Mouse (Mus musculus) Muller cell, postnatal 12 days (primary cell): Measurements from ENCODE around the gene Gna11.

Experiments used
- DNase-seq: peaks from one replicate; pipeline ENCODE4 v3.0.0-alpha.2; 2015; ENCODE audit errors: inconsistent ontology term

The Gna11 gene

DNA sequence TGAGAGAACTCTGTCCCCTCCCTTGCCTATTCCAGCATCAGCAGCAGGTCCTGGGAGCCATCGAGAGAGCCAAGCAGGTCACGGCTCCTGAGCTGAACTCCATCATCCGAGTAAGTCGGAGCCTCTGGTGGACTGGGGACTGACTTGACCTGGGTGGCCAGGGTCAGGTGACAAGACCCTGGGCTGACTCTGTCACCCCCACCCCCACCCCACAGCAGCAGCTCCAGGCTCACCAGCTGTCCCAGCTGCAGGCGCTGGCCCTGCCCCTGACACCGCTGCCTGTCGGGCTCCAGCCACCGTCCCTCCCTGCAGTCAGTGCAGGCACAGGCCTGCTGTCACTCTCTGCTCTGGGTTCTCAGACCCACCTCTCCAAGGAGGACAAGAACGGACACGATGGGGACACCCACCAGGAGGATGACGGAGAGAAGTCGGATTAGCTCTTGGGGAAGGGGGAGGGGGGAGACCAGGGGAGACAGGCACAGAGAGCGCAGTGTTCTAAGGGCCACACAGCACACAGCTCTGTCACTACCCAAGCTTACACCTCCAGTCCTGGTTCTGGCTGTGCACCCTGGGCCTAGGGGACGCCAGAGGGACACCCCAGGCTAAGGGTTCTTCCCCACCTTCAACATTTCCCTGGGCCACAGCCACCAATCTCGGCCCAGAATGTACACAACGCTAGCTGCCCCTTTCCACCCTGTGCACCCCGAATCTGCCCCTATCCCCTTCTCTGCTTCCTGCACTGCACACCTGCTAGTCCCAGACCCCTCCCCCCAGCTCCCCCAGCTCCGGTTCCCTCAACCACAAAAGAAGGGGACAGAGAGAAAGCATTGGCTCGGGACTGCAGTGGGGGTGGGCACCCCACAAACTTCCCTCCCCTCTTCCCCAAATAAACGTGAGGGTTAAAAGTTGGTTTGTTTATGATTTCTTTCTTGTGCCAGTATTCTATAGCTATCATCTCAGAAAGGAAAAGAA, 20.6 kb upstream of the Gna11 start:
- no peak for DNase-seq

DNA sequence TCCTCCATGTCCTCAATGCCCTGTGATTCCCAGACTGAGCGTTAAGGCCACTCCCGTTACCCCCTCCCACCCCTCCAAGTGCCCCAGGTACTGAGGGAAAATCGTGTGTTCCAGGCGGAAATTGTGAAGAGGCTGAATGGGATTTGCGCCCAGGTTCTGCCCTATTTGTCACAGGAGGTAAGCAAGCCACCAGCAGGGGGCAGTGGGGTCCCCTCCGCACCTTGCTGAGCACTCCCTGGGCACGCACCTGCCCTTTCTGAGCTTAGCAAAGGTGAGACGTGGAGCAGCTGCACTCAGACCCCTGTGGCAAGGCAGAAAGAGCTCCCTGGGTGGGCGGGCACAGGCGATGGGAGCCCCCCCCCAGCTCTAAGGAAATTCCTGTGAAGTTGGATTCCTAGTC, 19.7 kb upstream of the Gna11 start:
- no peak for DNase-seq

- DNase-seq: peak; percentile 73
Observed at GRCm38 (mm10) chr10:81564216-81564615, 19.2 kb upstream of the Gna11 start.

DNA sequence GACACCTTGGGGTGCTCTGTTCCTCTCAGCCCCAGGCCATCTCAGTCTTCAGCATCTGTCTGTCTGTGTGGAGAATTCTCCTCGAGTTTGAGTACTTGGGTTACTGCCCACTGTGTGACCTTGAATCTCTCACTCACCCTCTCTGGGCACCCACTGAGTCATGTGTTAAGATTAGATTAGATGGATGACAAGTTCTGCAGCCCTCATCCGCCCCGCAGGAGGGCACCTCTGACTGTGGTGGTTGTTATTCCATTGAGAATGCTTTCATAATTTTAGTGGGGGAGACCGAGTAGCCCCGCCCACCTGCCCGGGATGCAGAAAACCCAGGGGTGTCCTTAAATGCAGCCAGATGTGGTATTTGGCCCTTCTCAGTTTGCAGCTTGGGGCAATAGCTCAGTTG, 18.5 kb upstream of the Gna11 start:
- DNase-seq: no peak

- DNase-seq: no peak
Observed at GRCm38 (mm10) chr10:81562411-81562810, 17.4 kb upstream of the Gna11 start.

DNA sequence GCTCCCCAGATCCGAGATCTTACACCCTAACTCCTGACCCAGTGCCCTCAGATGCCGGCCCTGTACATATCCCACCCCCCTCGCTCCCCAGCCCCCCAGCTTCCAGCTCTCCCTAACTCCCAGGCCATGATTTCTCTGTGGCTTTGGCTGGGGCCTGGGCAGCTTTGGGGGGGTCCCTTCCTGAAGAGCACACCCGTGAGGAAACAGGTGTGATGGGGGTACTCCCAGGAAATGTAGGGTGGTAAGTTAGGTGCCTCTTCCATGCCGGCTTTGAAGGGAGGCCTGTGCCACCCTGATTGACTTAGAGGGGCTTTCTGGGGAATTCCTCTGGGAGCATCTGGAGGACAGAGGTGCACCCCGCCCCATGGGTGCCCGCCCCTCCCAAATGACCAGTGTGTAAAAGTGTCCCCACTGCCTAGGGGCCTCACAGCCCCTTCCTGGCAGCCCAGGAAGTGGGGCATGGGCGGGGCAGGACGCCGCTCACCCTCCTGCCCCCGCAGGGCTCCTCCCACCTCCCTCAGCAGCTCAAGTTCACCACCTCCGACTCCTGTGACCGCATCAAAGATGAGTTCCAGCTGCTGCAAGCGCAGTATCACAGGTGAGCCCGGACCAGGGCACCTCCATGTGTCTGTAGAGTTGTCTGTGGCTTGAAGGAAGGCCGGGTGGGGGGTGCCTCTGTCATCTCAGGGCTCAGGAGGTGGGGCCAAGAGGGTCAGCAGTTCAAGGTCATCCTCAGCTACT, 15.9 kb upstream of the Gna11 start:
- no peak for DNase-seq

DNA sequence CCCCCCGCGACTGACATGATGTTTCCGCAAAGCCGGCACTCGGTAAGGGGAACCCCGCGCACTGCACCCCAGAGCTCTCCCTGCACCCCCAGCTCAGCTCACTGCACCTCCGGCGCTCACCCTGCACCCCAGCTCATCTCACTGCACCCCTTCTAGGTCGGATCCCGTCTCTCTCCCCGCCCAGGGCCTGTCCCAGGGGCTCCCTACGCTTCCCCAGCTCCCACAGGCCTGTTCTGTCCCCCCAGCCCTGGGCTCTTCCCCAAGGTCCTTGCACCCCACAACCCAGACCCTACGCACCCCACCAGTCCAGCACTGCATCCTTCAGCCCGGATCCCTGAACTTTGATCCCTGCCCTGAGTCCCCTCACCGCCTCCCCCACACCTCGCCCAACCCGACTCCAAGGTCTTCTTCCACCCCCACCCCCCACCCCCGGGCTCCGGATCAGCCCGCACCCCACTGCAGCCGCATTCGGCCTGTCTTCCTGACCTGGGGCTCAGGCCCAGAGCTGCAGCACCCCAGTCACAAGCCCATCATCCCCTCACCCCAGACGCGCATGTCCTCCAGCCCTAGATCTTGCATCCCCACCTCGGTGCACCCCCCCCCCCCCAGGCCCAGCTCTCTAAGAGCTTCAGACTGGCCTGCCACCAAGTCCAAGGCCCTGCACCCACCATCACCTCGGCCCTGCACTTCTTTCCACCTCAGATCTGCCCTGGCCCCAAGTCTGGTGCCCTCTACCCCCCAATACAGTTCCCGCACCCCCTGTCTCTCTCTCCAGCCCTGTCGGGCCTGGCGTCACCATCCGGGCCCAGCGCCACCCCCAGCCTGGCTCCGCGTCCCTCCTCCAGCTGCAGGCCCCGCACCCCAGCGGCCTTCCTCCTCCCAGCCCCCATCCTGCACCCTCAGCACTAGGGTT, 14.9 kb upstream of the Gna11 start:
- DNase-seq: peak; percentile 65

DNA sequence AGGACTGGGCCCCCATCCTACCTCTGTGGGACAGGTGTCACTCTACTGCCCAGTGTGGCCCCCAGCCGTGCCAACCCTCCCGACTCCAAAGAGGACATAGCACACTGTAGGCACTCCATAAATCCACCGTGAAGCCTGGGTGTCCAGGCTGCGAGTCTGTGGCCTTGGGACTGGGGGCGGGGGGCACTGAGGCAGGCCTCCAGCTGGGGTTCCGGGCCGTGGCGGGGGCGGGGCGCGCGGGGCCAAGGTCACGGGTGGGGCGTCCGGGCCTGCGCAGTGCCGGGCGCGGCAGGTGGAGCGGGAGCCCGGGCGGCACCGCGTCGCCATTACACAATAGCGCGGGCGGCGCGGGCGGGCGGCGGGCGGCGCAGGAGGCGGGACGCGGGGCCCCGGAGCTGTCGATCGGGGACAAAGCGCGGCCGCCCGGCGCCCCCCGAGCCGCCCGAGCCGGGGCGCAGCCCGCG, 14.2 kb upstream of the Gna11 start, which contains the start of gene Aes:
Gene Aes (plus strand): TSS at position 326 of the 464 bp plus-strand sequence.
- peak; percentile 69 for DNase-seq

DNA sequence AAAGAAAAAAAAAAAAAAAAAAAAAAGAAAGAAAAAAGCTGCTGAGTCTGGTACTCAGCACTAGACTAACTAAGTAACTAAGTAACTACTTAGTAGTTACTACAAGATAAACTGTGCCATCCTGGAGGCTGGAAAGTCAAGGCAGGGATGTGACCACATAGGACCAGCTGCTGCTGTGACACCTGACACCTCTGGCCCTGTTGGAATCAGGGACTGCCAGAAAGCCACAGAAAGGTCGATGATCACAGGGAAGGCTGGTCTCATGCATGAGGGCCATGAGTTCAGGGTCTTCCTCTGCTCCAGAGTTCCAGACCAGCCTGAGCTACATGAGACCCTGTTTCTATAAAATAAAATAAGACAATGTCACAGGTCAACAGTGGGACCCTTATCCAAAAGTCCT, 12.5 kb upstream of the Gna11 start:
- no peak for DNase-seq

GRCm38 (mm10) chr10:81556282-81556681, 11.3 kb upstream of the Gna11 start:
- no peak for DNase-seq

DNA sequence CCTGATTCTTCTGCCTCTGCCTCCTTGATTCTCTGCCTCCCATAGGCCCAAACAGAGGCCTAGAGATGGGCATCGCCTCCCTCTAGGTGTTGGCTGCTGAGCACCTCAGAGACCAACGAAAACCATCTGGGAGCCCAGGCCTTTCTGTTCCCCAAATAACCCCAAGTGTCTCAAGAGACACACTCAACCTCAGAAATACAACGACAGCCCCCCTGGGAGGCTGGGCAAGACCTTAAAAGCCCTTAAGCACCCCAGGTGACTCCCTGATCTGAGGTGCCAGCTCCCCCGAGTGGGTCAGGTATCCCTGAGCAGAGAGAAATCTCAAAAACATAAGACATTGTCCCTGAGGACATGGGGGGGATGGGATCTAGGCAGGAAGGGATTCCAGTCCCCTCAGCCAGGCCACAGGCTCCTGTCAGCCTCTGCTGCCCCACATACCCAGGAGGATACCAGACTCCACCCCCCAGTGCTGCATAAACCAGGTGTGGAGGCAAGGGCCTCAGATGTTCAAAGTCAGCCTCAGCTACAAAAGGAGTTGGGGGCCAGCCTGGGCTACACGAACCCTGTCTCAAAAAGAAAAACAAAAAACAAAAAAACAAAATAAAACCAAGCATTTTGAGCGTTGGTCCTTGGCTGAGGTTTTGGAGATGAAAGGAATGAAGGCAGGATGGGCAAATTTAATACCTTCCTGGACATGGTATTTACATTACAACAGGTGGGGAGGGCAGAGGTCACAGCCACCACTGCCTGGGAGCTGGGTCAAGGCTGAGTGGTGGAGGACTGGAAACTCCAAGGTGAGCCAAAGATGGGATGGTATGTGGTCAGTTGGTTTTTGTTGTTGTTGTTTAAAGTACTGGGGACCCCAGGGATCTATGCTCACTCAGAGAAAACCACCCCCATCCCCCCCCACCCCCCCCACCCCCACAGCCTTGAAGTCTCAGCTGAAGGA, 9.1 kb upstream of the Gna11 start:
- no peak for DNase-seq

- DNase-seq: no peak
Observed at GRCm38 (mm10) chr10:81553232-81553631, 8.2 kb upstream of the Gna11 start.

DNA sequence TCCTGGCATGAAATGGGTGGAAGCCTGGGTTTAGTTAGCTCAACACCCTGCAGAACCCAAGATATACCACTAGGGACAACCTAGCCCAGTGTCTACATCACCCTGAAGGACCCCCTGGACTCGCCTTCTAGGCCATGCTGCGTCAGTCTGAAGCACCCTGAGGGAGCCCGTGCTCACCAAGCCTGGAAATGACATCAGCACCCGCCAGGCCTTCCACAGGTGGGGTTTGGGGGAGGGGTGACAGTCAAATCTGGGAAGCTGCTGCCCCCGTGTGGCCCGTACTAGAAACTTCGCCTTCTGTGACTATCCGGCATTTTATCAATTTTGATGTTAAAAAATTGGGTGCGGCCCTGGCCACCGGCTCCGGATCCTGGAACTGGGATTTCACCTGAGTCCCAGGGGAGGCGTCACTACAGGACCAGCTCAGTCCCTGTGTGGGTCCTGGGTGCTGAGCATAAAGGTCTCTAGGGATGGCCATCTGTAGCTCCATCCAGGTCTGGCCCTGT, 6.7 kb upstream of the Gna11 start:
- peak; percentile 89 for DNase-seq

DNA sequence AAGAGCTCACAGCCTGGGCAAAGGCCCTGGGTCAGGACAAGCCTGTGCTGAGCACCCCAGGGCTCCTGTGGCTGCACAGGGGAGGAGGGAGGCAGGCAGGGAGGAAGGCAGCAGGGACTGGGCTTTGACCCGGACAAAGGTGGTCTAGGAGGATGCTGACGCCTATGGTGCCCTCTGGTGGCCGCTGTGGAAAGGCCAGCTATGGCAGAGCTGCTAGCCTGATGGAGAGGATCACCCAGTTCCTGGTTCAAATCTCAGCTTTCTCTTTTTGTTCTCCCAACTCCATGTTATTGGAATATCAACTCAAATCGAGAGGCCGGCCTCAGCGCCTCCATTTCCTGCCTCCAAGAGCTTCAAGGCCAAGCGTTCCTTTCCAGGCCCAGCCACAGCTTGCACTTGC, 5.3 kb upstream of the Gna11 start:
- no peak for DNase-seq

GRCm38 (mm10) chr10:81548944-81549343, 4.0 kb upstream of the Gna11 start:
- DNase-seq: no peak

- DNase-seq: no peak
Observed at GRCm38 (mm10) chr10:81546788-81547571, 2.0 kb upstream of the Gna11 start.

- DNase-seq: no peak
Observed at GRCm38 (mm10) chr10:81546332-81546731, 1.3 kb upstream of the Gna11 start.

DNA sequence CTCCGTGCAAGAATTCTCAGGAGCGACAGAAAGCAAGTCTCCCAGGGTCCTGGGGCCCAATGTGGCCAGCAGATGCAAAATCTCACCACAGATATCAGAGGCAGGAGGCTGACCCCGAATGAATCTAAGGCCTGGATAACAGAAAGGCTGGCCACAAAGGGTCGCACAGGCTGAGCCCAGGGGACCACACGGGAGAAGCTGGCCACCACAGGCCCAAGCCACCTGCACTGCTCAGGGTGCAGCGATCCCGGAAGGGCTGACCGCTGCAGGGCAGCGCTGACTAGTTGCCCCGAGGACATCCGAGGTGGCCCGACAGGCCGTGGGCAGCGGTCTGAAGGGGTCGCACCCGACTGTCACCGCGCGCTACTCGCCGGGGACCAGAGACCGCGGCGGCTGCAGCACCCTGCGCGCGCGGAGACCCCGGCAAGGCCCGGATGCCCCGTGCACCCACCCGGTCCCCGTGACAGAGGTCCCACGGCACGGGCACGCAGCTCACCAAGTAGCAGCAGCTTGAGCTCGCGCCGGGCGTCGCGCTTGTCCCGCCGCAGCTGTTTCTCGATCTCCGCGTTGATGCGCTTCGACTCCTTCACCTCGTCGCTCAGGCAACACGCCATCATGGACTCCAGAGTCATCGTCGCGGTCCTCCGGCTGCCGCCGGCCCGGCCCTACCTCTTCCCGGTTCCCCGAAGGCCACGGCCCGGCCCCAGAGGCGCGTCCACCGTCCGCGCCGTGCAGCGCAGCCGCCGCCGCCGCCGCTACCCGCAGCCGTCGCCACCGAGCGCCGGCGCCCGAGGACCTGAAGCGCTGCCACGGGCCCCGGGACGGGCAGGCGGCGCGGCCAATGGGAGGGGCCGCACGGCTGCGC, 462 bp downstream of the Gna11 start:
- no peak for DNase-seq
